Comparison of ENCODE assay signal across 10 mouse cellular contexts in genomic region chr19:32637357-32638275, GRCm38 (mm10). TPM values are rescaled to one million over a fixed set of nuclear protein-coding genes. Genes with fewer than 3 reads are reported as not detected.
DNase-seq lines count a peak whose midpoint lies in the region; ATAC-seq and TF ChIP-seq lines count a peak whose summit lies in the region.
"Had no signal": no experiment of that assay in that cellular context is flagged by ENCODE, and none has a peak within 500 bp of the region (broad histone marks: within the 10 kb centered on the region; RNA-seq: fewer than 3 reads in every experiment).

No protein-coding gene starts in this region.

- no peaks in the 10 kb centered on the region for H3K27me3 ChIP-seq in kidney, embryonic 15.5 days
- no peaks in the 10 kb centered on the region for H3K27me3 ChIP-seq in heart, embryonic 14.5 days (ENCODE audit: control insufficient read depth, insufficient read depth, low read length)
- H3K27me3 ChIP-seq in liver, embryonic 16.5 days (ENCODE audit: control insufficient read depth, insufficient read depth, low read depth, low read length) = no peaks in the 10 kb centered on the region
- H3K27me3 ChIP-seq in forebrain, postnatal 0 days (ENCODE audit: insufficient read depth, low read length) = no peaks in the 10 kb centered on the region
- H3K27me3 ChIP-seq: hindbrain, embryonic 15.5 days had no signal

- H3K9me3 ChIP-seq in kidney, embryonic 15.5 days (replicated peaks) = no peaks in the 10 kb centered on the region
- H3K9me3 ChIP-seq in heart, embryonic 14.5 days (ENCODE audit: control insufficient read depth, low read length) = no peaks in the 10 kb centered on the region
- H3K9me3 ChIP-seq in liver, embryonic 16.5 days (replicated peaks; ENCODE audit: control insufficient read depth, low read length) = no peaks in the 10 kb centered on the region
- no peaks in the 10 kb centered on the region for H3K9me3 ChIP-seq in forebrain, postnatal 0 days (ENCODE audit: low read length)
- H3K9me3 ChIP-seq: hindbrain, embryonic 15.5 days had no signal

- no peak overlapping the region for H3K27ac ChIP-seq in kidney, embryonic 15.5 days
- no peak overlapping the region for H3K27ac ChIP-seq in heart, embryonic 14.5 days (replicated peaks in 1 of 2; ENCODE audit: control insufficient read depth in 1 of 2, insufficient read depth in 1 of 2, low read depth in 2 of 2, low read length in 2 of 2)
- peak overlapping the region; percentile 72 for H3K27ac ChIP-seq in liver, embryonic 16.5 days (ENCODE audit: low read length)
- no peak overlapping the region for H3K27ac ChIP-seq in forebrain, postnatal 0 days (ENCODE audit: low read depth, low read length)
- H3K27ac ChIP-seq: hindbrain, embryonic 15.5 days had no signal

- peak; percentile 31 for DNase-seq in kidney, adult 18-20 months
- DNase-seq in skeletal muscle tissue, adult 2 months (ENCODE audit: low read depth, low spot score) = peak; percentile 31
- no peak for DNase-seq in left cerebral cortex, adult 9 months (ENCODE audit: low spot score in 2 of 2)
- DNase-seq in forebrain, postnatal 0 days = no peak
- no peak for DNase-seq in cerebellum, adult 11 months
- DNase-seq: cerebellum, postnatal 36 days had no signal

- H3K4me3 ChIP-seq in kidney, embryonic 15.5 days (replicated peaks) = no peak overlapping the region
- H3K4me3 ChIP-seq in heart, embryonic 14.5 days (ENCODE audit: control insufficient read depth in 1 of 2, insufficient read depth in 1 of 2, low read depth in 1 of 2, low read length in 2 of 2) = peak overlapping the region in 1 of 2 experiments; percentile 13; a peak in 2 of 4 replicates
- 0 out of 2 replicates have a peak overlapping the region, but pooled peaks have one; percentile 9 for H3K4me3 ChIP-seq in liver, embryonic 16.5 days (ENCODE audit: low read depth, low read length)
- H3K4me3 ChIP-seq in forebrain, postnatal 0 days (ENCODE audit: low read depth, low read length) = no peak overlapping the region
- H3K4me3 ChIP-seq: hindbrain, embryonic 15.5 days had no signal

- H3K36me3 ChIP-seq in kidney, embryonic 15.5 days = 0 out of 2 replicates have a peak, but pooled peaks cover 5% of the 10 kb centered on the region
- 0 out of 2 replicates have a peak, but pooled peaks cover under 1% of the 10 kb centered on the region for H3K36me3 ChIP-seq in heart, embryonic 14.5 days (ENCODE audit: control insufficient read depth, insufficient read depth, low read length)
- no peaks in the 10 kb centered on the region for H3K36me3 ChIP-seq in liver, embryonic 16.5 days (ENCODE audit: control insufficient read depth, insufficient read depth)
- no peaks in the 10 kb centered on the region for H3K36me3 ChIP-seq in forebrain, postnatal 0 days (ENCODE audit: insufficient read depth)
- H3K36me3 ChIP-seq: hindbrain, embryonic 15.5 days had no signal

- no peak for TF ChIP-seq CTCF in forebrain, postnatal 0 days (IDR thresholded peaks at IDR 0.05; ENCODE audit: low read depth)

- H3K4me2 ChIP-seq in kidney, embryonic 15.5 days = no peak overlapping the region
- peak overlapping the region; percentile 51 for H3K4me2 ChIP-seq in heart, embryonic 14.5 days (ENCODE audit: low read length)
- H3K4me2 ChIP-seq in liver, embryonic 16.5 days (ENCODE audit: low read depth, low read length) = peak overlapping the region; percentile 42
- H3K4me2 ChIP-seq in forebrain, postnatal 0 days (ENCODE audit: low read depth) = no peak overlapping the region
- H3K4me2 ChIP-seq: hindbrain, embryonic 15.5 days had no signal

- H3K4me1 ChIP-seq in kidney, embryonic 15.5 days = no peaks in the 10 kb centered on the region
- H3K4me1 ChIP-seq in heart, embryonic 14.5 days (ENCODE audit: control insufficient read depth in 2 of 2, insufficient read depth in 2 of 2, low read length in 2 of 2) = peaks cover 13 to 20% of the 10 kb centered on the region in 2 experiments
- peaks cover 11% of the 10 kb centered on the region for H3K4me1 ChIP-seq in liver, embryonic 16.5 days (ENCODE audit: control insufficient read depth, low read depth, low read length)
- H3K4me1 ChIP-seq in forebrain, postnatal 0 days (ENCODE audit: insufficient read depth) = no peaks in the 10 kb centered on the region
- H3K4me1 ChIP-seq: hindbrain, embryonic 15.5 days had no signal

- ATAC-seq in kidney, embryonic 15.5 days (replicated peaks; ENCODE audit: low FRiP score) = no peak
- no peak for ATAC-seq in heart, embryonic 14.5 days (ENCODE audit: insufficient number of reproducible peaks, insufficient read depth, low FRiP score, low read depth)
- ATAC-seq in liver, embryonic 16.5 days (ENCODE audit: low read depth) = peak; percentile 94
- no peak for ATAC-seq in forebrain, postnatal 0 days

- 73% methylated on average over 16 of the region's 16 CpGs for WGBS in kidney, embryonic 15.5 days
- WGBS in heart, embryonic 14.5 days = 28% methylated on average over 16 of the region's 16 CpGs
- 21% methylated on average over 15 of the region's 16 CpGs for WGBS in liver, embryonic 16.5 days (ENCODE audit: insufficient replicate concordance)
- 78% methylated on average over 16 of the region's 16 CpGs for WGBS in forebrain, postnatal 0 days

- no peak overlapping the region for H3K9ac ChIP-seq in kidney, embryonic 15.5 days
- H3K9ac ChIP-seq in heart, embryonic 14.5 days (ENCODE audit: low read length) = peak overlapping the region; percentile 2; the same call in 1 of the 2 replicates
- H3K9ac ChIP-seq in liver, embryonic 16.5 days (ENCODE audit: low read depth, low read length) = 0 out of 2 replicates have a peak overlapping the region, but pooled peaks have one; percentile 40
- no peak overlapping the region for H3K9ac ChIP-seq in forebrain, postnatal 0 days
- H3K9ac ChIP-seq: hindbrain, embryonic 15.5 days had no signal

RNA-seq across cellular contexts. Expression of gene Papss2, which starts 42.0 kb away (rescaled TPM):
- 17.2 and 17.6 TPM in 2 replicates for polyA plus RNA-seq in kidney, embryonic 15.5 days (2015; fragmentation: Nextera tagmentation; extraction: Ambion mirVana)
- polyA plus RNA-seq in heart, embryonic 14.5 days (2014; fragmentation: Nextera tagmentation; extraction: Ambion mirVana) = 10.3 TPM in 2 replicates
- 6.7 and 9.3 TPM in 2 replicates for polyA plus RNA-seq in liver, embryonic 16.5 days (2015; fragmentation: Nextera tagmentation; extraction: Ambion mirVana)
- 3.3 and 3.8 TPM in 2 replicates for total RNA-seq in forebrain, postnatal 0 days (2014; rRNA removed)
- 0.86 and 1.2 TPM in 2 replicates for polyA plus RNA-seq in forebrain, postnatal 0 days (2015; fragmentation: Nextera tagmentation; extraction: Ambion mirVana)

Comparison
In these comparisons a context has a peak if more than half of its experiments do, and no peak if none do; other contexts are left out.
1. DNase-seq: peak in kidney, adult 18-20 months (single experiment) and skeletal muscle tissue, adult 2 months (single experiment); none in left cerebral cortex, adult 9 months (0 of 2), forebrain, postnatal 0 days (single experiment) and cerebellum, adult 11 months (single experiment).
2. H3K4me2 ChIP-seq: peak in heart, embryonic 14.5 days (single experiment) and liver, embryonic 16.5 days (single experiment); none in kidney, embryonic 15.5 days (single experiment) and forebrain, postnatal 0 days (single experiment).
3. H3K9ac ChIP-seq: peak in heart, embryonic 14.5 days (single experiment) and liver, embryonic 16.5 days (single experiment); none in kidney, embryonic 15.5 days (single experiment) and forebrain, postnatal 0 days (single experiment).